Mouse (Mus musculus) gastrocnemius, adult 8-10 months (tissue): ENCODE results near the gene Rccd1. TPM values are rescaled to one million over a fixed set of nuclear protein-coding genes. Genes with fewer than 3 reads are reported as not detected.

Source experiments
- DNase-seq, 2 experiments: peaks; one replicate each; pipeline ENCODE4 v3.0.0; 2022; ENCODE audit warnings: low spot score in 2 of 2
- total RNA-seq, 4 experiments: library from RNA; stranded (reverse); gene quantifications; 2 replicates each; pipeline ENCODE4 v1.2.4; 2022

Gene Rccd1
- total RNA-seq, 4 experiments from 2014 or later = 5.6 to 7.7 (median 6.5) TPM

DNA sequence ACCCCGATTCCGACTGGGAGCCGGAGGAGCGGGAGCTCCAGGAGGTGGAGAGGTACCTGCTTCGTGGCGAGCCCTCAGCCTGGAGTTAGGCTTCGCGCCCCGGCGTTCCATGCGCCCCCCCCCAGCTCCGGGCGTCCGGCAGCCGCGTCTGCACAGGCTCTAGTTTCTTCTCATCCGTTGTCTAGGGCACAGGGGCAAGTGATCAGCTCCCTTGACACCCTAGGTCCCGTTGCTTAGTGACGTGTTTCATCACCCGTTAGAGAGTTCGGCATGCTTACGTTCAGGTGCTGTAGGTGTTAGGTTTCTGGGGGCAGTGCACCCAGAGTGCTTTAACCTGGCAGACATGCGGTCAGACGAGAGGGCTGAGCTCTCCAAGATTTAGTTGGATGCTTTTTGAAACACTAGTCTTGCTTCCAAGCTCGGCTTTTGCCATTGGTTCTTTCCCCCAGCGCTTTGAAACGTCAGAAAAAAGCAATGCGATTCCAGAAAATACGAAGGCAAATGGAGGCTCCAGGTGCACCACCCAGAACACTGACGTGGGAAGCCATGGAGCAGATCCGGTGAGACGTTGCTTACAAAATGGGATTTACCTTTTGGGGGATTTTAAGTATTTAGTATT lies 62.8 kb downstream of the Rccd1 start:
- no peak for DNase-seq

DNA sequence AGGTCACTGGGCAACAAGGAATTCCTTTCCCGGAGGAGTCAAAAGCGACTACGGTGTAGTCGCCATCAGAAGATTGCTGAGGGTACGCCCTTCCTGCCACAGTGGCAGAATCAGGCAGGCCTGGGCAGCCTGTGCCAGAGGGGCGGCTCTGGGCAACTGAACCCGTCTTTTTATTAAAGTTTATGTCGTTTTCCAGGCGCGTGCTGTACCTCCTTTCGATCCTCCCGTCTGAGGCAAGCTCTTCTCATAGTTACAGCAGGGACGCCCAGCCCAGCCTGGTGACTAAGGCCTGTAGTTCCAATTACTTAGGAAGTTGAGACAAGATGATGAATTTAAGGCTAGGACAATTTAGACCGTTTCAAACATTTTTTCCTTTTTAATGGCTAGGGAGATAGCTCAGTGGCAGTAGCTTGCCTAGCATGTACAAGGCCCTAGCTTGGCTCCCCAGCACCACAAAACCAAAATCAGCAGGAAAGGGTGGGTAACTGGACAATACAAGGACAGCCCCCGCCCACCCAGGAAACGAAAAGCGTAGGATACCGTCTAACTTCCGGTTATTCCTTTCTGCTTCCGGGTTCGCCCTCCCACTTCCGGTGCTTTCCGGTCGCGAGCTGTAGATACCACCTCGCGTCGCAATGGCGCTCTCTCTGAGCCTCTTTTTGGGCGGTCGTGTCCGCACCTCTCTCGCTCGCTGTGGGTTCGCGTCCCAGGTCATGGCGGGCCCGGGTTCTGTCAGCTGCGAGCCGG lies 63.5 kb downstream of the Rccd1 start, which contains the start of gene Ngrn:
TSS of gene Ngrn (plus strand) at position 591 of the 747 bp plus-strand sequence.
- DNase-seq = peak; percentile 73 to 79

DNA sequence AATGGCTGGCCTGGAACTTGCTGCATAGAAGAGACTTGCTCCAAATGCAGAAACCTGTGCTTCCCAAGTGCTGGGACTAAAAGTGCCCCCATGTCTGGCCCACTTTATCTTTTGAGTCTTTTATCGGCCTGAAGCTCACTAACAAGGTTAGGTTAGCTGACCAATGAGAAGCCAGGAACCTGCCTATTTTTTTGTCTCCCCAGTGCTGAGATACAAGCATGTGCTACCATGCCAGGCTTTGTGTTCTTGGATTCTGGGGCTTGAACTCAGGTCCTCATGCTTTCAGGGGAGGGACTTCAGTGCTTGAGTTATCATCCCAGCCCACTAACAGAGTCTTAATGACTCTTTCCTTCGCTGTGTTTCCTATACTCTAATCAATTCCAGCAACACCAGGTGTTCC lies 66.5 kb downstream of the Rccd1 start:
- no peak for DNase-seq

DNA sequence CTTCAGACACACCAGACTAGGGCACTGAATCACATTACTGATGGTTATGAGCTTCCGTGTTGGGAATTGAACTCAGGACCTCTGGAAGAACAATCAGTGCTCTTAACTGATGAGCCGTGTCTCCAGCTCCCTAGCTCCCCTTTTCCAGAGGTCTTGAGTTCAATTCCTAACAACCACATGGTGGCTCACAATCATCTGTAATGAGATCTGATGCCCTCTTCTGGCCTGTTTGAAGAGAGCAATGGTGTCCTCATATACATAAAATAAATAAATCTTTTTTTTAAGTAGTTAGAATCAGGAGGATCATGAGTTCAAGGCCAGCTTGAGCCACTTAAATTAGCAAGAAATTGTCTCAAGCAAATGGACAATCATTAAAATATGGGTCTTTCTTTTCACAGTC lies 68.3 kb downstream of the Rccd1 start:
- DNase-seq = no peak

DNA sequence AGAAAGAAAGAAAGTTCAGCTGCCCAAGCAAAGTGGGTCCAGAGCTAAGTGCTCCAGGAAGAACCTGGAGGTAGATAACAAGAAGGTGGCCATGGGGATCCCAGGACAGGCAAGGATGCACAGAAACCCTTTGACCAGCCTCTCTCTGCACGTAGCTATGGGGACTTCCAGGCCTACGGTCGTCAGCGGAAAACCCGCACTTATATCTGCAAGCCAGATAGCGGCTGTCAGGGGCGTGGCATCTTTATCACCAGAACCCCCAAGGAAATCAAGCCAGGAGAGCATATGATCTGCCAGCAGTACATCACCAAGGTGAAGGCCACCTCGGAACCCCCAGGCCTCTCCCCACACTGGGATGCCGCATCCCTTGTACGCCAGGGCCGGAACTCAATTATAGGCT lies 71.4 kb downstream of the Rccd1 start:
- no peak for DNase-seq

DNA sequence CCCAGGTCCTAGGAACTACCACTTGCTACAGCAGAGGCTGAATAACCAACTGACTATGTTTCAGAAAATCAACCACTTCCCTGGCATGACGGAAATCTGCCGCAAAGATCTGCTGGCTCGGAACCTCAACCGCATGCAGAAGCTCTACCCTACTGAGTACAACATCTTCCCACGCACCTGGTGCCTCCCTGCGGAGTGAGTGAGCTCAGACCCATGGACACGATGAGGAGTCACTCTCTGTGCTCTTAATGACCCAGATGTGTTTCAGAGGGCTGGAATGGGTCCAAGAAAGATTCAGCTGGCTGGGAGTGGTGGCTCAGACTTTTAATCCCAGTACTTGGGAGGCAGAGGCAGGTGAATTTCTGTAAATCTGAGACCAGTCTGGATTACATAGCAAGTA lies 71.8 kb downstream of the Rccd1 start:
- DNase-seq = no peak

DNA sequence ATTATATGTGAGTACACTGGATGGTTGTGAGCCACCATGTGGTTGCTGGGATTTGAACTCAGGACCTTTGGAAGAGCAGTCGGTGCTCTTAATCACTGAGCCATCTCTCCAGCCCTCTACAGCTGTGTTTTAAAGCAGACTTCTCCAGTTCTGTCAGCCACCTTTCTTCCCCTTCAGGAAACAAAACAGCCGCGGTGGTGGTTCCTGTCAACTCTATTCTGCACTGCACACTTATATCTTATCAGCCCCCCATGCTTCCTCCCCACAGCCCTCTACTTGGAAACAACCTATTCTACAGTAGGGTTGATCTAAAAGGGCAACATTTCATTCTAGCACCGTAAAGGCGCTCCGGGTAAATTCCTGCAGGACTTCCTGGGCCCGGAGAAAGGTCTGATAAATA lies 77.4 kb downstream of the Rccd1 start:
- DNase-seq = no peak

DNA sequence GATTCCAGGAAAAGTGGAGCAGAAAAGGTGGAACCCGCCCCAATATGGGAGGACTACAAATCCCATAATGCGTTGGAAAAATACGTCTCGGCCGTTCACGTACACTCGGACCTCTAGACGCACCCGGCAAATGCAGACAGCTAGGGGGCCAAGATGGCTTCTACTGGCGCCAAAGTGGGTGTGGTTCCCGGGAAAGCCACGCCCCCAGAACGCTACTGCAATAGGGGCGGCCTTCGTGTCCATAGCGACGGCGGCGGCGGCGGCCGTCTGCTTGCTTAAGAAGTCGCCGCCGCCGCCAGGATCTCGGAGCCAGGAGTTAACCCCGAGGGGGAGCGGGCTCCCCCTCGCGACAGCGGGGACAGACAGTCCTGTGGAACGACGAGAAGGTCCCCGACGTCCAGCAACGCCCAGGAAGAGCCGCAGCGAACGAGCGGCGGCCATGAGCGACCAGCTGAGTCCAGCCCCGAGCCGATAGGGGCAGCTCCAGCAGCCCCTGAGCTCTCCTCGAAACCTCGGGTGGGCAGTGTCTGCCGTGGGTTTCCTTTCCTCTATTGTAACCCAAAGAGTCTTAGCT lies 78.0 kb downstream of the Rccd1 start, which contains the start of gene Ttll13:
TSS of gene Ttll13 (plus strand) at position 229 of the 574 bp plus-strand sequence.
- peak; percentile 93 to 94 for DNase-seq

DNA sequence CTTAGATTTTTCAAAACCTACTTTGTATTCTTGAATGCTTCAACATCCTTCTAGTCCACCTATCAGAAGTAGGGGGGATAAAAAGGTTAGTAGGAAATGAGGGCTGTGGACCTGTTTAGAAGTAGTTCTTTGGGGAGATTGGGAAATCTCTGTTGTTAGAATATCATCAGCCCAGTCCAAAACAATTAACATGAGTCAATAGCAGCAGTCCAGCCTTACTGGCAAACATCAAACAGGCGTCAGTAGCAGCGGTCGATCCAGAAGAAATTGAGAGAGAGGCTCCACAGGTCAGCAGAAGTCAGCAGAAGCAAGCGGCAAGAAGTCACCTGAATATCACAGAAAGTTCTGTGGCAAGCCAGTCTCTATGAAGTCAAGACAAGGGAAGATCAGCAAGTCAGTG lies 79.4 kb downstream of the Rccd1 start:
- DNase-seq = no peak

Other genes with a start within 250 kb of the Rccd1 start
- 100 to 1,000 TPM; 295 to 383 (median 326) TPM for gene Idh2, start 209.1 kb downstream of the Rccd1 start, total RNA-seq
- gene Sema4b, start 137.6 kb downstream of the Rccd1 start, total RNA-seq = 1 to 10 TPM in 3 of 4 experiments, under 1 TPM in 1; 0.92 to 2.1 (median 1.5) TPM
- gene Cib1, start 91.6 kb downstream of the Rccd1 start, total RNA-seq = 1 to 10 TPM; 4.8 to 6.2 (median 5.8) TPM
- 1 to 10 TPM in 1 of 4 experiments, under 1 TPM in 3; 0.56 to 1.3 (median 0.83) TPM for gene Gdpgp1, start 91.6 kb downstream of the Rccd1 start, total RNA-seq
- gene Ttll13, start 78.1 kb downstream of the Rccd1 start, total RNA-seq = under 1 TPM in 2 of 4 experiments, not detected in 2; 0.20 to 0.48 TPM
- gene Ngrn, start 63.2 kb downstream of the Rccd1 start, total RNA-seq = 10 to 100 TPM; 22.8 to 25.3 (median 24.9) TPM
- gene Vps33b, start 54.8 kb downstream of the Rccd1 start, total RNA-seq = 1 to 10 TPM; 2.7 to 3.6 (median 3.3) TPM
- under 1 TPM in 1 of 4 experiments, not detected in 3; 0.17 TPM for gene Prc1, start 30.0 kb downstream of the Rccd1 start, total RNA-seq
- gene Unc45a, start 16.6 kb upstream of the Rccd1 start, total RNA-seq = 10 to 100 TPM; 10.4 to 14.9 (median 12.0) TPM
- 10 to 100 TPM; 22.9 to 26.1 (median 24.6) TPM for gene Hddc3, start 18.6 kb upstream of the Rccd1 start, total RNA-seq
- gene Man2a2, start 46.9 kb upstream of the Rccd1 start, total RNA-seq = 100 to 1,000 TPM; 139 to 171 (median 148) TPM
- 1 to 10 TPM; 1.7 to 2.7 (median 2.4) TPM for gene Fes, start 63.5 kb upstream of the Rccd1 start, total RNA-seq
- 10 to 100 TPM; 50.3 to 60.1 (median 56.7) TPM for gene Furin, start 81.0 kb upstream of the Rccd1 start, total RNA-seq
- gene Blm, start 210.7 kb upstream of the Rccd1 start, total RNA-seq = 1 to 10 TPM in 3 of 4 experiments, under 1 TPM in 1; 0.75 to 1.7 (median 1.2) TPM